Mouse (Mus musculus): ENCODE results near the gene Suco.

- no peak for TF ChIP-seq TAL1 (IDR thresholded peaks at IDR 0.05; ENCODE audit: low read length)
- no peak for TF ChIP-seq GATA1 (IDR thresholded peaks at IDR 0.05; ENCODE audit: low read length)
These were observed 31.4 kb upstream of the Suco start for GRCm38 (mm10) chr1:161907795-161908457.
